Mouse (Mus musculus) hindbrain, embryonic 15.5 days (tissue): ENCODE data around the gene Gm3250. TPM values are rescaled to one million over a fixed set of nuclear protein-coding genes. Genes with fewer than 3 reads are reported as not detected.
A peak's percentile ranks its signal among the peaks of the same experiment; 100 is the strongest.
"Not testable (repeated sequence)": the region's sequence is repeated elsewhere in the genome, so short reads cannot be mapped to it uniquely, and the experiment has no call there.

ENCODE experiments used
- ATAC-seq: fragments of 200-750 bp; cut with Nextera tagmentation; 2 replicates; pipeline ENCODE4 v1.8.0; 2017; ENCODE audit warnings: low read depth, moderate number of reproducible peaks, moderate TSS enrichment; ENCODE audit not compliant: low FRiP score
- H3K27ac ChIP-seq: fragments of 300-500 bp; sonication (generic); replicated peaks from 2 replicates; pipeline ENCODE4 v1.5.1; 2015; ENCODE audit warnings: mild to moderate bottlenecking, inconsistent platforms
- H3K27me3 ChIP-seq: fragments of 300-500 bp; sonication (generic); 2 replicates; pipeline ENCODE4 v1.6.1; 2015; ENCODE audit warnings: control low read depth, inconsistent platforms
- H3K36me3 ChIP-seq: fragments of 300-500 bp; sonication (generic); 2 replicates; pipeline ENCODE4 v1.6.1; 2015; ENCODE audit warnings: control low read depth, inconsistent platforms
- H3K4me1 ChIP-seq: fragments of 300-500 bp; sonication (generic); replicated peaks from 2 replicates; pipeline ENCODE4 v1.6.1; 2015; ENCODE audit warnings: control low read depth, inconsistent platforms
- H3K4me2 ChIP-seq: fragments of 300-500 bp; sonication (generic); 2 replicates; pipeline ENCODE4 v1.6.1; 2015; ENCODE audit warnings: moderate library complexity, mild to moderate bottlenecking, inconsistent platforms
- H3K4me3 ChIP-seq: fragments of 300-500 bp; sonication (generic); 2 replicates; pipeline ENCODE4 v1.5.1; 2015; ENCODE audit warnings: mild to moderate bottlenecking, inconsistent platforms
- H3K9ac ChIP-seq: fragments of 300-500 bp; sonication (generic); 2 replicates; pipeline ENCODE4 v1.6.1; 2015; ENCODE audit warnings: inconsistent platforms
- H3K9me3 ChIP-seq: fragments of 300-500 bp; sonication (generic); 2 replicates; pipeline ENCODE4 v1.6.1; 2016; ENCODE audit warnings: control low read depth, inconsistent platforms
- WGBS: fragments of 180-500 bp; shearing (Covaris S2); methylation state at CpG from one replicate; pipeline ENCODE4 v1.1.7; 2015; 5-methylcytosine and 5-hydroxymethylcytosine counted together
- polyA plus RNA-seq: library from polyadenylated mRNA; unstranded; fragments of >200 nt; fragmentation: Nextera tagmentation; extraction: Ambion mirVana; gene quantifications from 2 replicates; pipeline ENCODE4 v1.2.1, GENCODE M21; 2015

The Gm3250 gene
- not detected in 2 replicates for polyA plus RNA-seq

DNA sequence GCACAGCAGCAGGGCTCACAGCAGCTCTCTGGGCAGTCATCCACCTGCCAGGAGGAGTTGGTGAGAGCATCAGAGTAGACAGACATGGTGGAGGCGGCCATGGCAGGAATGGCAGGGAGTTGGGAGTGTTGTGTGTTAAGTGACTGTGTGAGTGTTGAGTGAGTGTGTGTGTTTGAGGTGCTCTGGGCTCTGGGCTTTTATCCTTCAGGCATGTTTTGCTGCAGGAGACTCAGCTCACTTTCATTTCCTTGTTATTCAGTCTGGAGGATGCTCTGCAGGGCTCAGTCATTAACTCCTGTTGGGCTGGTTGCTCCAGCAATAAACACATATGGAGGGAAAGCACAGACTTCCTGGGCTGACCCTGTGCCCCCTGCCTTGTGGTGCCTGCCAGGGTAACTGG lies at the start of gene Gm3250:
TSS of gene Gm3250 (minus strand) at position 101 of the 400 bp plus-strand sequence.
- H3K4me2 ChIP-seq, H3K4me1 ChIP-seq, H3K4me3 ChIP-seq, H3K27me3 ChIP-seq, H3K9ac ChIP-seq, ATAC-seq, H3K27ac ChIP-seq, H3K9me3 ChIP-seq, H3K36me3 ChIP-seq: not testable (repeated sequence)
- WGBS, result 50% methylated on average over 1 of the region's 1 CpGs

DNA sequence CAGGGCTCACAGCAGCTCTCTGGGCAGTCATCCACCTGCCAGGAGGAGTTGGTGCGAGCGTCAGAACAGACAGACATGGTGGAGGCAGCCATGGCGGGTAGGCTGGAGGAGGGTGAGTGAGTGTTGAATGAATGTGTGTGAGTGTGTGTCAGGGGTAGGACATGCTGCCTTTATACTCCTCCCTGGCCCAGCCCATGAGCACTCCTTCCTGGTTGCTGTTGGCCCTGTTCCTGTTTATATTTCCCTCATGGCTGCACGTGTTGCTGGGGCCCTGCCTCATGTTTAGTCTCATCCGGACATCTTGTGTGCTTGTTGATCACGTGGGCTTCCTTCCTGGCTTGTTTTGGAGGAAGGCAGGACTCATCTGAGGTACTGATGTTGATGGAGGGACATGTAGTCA lies 44.6 kb upstream of the Gm3250 start, which contains the start of gene Krtap10-4:
TSS of gene Krtap10-4 (minus strand) at position 145 of the 400 bp plus-strand sequence.
- 71% methylated on average over 6 of the region's 6 CpGs for WGBS
- H3K9ac ChIP-seq, result no peak within 1 kb of the TSS
- no peaks in the 10 kb centered on the region for H3K27me3 ChIP-seq
- H3K4me1 ChIP-seq, result no peaks in the 10 kb centered on the region
- no peak within 1 kb of the TSS for H3K27ac ChIP-seq
- peaks cover 3% of the 10 kb centered on the region; the same call in 1 of the 2 replicates for H3K9me3 ChIP-seq
- H3K4me3 ChIP-seq, result no peak within 1 kb of the TSS
- H3K36me3 ChIP-seq, result no peaks in the 10 kb centered on the region
- ATAC-seq, result no peak
- no peak within 1 kb of the TSS for H3K4me2 ChIP-seq

DNA sequence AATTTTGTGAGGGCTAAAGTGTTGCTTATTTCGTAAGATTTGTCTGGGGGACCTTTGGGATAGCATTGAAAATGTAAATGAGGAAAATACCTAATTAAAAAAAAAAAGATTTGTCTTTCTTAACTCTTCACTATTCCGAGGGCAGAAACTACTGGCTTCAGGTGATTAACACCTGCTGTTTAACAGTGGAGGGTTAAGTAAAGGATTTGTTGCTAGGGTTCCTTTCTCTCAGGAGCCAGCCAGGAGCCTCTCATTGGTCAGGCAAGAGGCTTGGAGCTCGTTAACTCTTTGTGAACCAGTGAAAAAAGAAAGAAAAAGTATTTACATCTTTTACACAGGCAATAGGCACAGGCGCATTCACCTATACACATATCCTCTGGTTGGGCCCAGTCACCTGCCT lies 36.9 kb upstream of the Gm3250 start:
- no peak overlapping the region for H3K4me3 ChIP-seq
- H3K9ac ChIP-seq, result no peak overlapping the region
- 54% methylated on average over 4 of the region's 4 CpGs for WGBS
- peaks cover 3% of the 10 kb centered on the region; the same call in 1 of the 2 replicates for H3K9me3 ChIP-seq
- H3K27ac ChIP-seq, result no peak overlapping the region
- no peak for ATAC-seq
- H3K4me2 ChIP-seq, result no peak overlapping the region
- H3K4me1 ChIP-seq, result 0 out of 2 replicates have a peak, but pooled peaks cover 4% of the 10 kb centered on the region
- no peaks in the 10 kb centered on the region for H3K27me3 ChIP-seq
- H3K36me3 ChIP-seq, result no peaks in the 10 kb centered on the region

DNA sequence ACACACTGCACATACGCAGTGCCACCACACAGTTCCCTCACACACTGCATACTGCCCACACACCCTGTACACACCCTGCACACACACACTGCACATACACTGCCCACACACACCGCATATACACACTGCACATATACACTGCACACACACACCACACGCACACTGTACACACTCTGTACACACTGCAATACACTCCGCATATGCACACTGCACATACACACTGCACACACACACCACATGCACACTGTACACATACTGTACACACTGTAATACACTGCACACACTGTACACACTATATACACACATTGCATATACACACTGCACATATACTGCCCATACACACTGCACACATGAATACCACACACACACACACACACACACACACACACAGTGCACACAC lies 36.2 kb upstream of the Gm3250 start:
- peak; percentile 63; the same call in 1 of the 2 replicates for ATAC-seq
- Histone ChIP-seq H3K36me3 (no peaks in the 10 kb centered on the region), H3K27ac (no peak overlapping the region), H3K9me3 (peaks cover 3% of the 10 kb centered on the region; the same call in 1 of the 2 replicates), H3K9ac (no peak overlapping the region), H3K4me3 (no peak overlapping the region), H3K4me2 (no peak overlapping the region), H3K4me1 (0 out of 2 replicates have a peak, but pooled peaks cover 4% of the 10 kb centered on the region), H3K27me3 (no peaks in the 10 kb centered on the region)
- 98% methylated on average over 4 of the region's 4 CpGs for WGBS

DNA sequence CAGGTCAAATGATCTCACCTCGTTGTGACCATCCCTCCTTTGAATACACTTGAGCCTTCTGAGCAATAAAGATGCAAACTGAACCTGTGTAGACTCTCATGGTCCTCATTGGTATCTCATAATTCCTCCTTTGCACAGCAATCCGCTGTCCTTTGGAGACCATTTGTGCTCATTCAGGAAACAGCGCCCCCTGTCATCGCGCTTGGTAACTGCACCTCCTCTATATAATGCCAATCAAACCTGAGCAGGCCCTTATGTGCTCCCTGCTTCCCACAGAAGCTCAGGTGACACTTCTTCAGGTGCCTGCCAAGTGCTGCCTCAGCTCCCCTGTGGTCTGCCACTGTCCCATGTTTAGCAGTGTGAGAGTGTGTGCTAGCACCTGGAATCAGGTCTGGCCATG lies 33.2 kb upstream of the Gm3250 start:
- Histone ChIP-seq H3K4me2 (no peak overlapping the region), H3K27me3 (no peaks in the 10 kb centered on the region), H3K36me3 (no peaks in the 10 kb centered on the region), H3K27ac (no peak overlapping the region), H3K4me1 (0 out of 2 replicates have a peak, but pooled peaks cover 4% of the 10 kb centered on the region), H3K4me3 (no peak overlapping the region), H3K9me3 (no peaks in the 10 kb centered on the region), H3K9ac (no peak overlapping the region)
- WGBS, result 35% methylated on average over 5 of the region's 5 CpGs
- no peak for ATAC-seq

DNA sequence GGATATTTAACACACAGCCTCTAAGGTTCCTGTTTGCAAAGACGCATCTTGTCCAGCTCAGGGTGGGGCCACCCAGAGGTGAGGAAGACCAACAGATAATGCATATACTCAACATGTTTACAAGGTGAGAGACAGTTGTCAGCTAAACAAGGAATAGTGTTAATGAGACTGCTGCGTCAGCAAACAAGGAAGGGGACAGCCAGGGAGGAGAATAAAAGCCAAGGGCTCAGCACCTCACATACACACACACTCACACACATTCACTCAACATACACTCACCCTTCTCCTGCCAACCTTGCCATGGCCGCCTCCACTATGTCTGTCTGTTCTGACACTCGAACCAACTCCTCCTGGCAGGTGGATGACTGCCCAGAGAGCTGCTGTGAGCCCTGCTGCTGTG lies 32.0 kb upstream of the Gm3250 start, which contains the start of gene Gm2696:
TSS of gene Gm2696 (plus strand) at position 301 of the 400 bp plus-strand sequence.
- WGBS, result 62% methylated on average over 4 of the region's 4 CpGs

DNA sequence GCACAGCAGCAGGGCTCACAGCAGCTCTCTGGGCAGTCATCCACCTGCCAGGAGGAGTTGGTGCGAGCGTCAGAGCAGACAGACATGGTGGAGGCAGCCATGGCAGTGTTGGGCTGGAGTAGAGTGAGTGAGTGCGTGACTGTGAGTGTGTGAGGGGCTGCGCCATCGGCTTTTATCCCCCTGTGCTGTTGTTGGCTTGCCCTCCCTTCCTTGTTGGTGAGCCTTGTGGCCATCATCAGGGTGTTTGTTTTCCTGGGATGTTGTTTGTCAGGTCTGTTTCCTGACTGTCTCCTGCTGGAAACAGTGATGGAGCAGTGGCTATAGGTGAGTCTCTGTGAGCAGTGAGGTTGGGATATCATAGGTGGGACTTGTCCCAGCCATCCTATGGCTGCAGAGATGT lies 29.4 kb upstream of the Gm3250 start, which contains the start of gene Gm9507:
TSS of gene Gm9507 (minus strand) at position 101 of the 400 bp plus-strand sequence.
- H3K4me1 ChIP-seq, result 0 out of 2 replicates have a peak, but pooled peaks cover 4% of the 10 kb centered on the region
- H3K4me3 ChIP-seq, result no peak within 1 kb of the TSS
- no peaks in the 10 kb centered on the region for H3K27me3 ChIP-seq
- H3K9ac ChIP-seq, result no peak within 1 kb of the TSS
- no peaks in the 10 kb centered on the region for H3K36me3 ChIP-seq
- H3K27ac ChIP-seq, result no peak within 1 kb of the TSS
- no peaks in the 10 kb centered on the region for H3K9me3 ChIP-seq
- WGBS, result 75% methylated on average over 5 of the region's 5 CpGs
- H3K4me2 ChIP-seq, result no peak within 1 kb of the TSS
- ATAC-seq, result no peak

More for the DNA sequence above, 32.0 kb upstream of the Gm3250 start, which contains the start of gene Gm2696:
- no peak within 1 kb of the TSS for H3K27ac ChIP-seq
- 0 out of 2 replicates have a peak, but pooled peaks cover 4% of the 10 kb centered on the region for H3K4me1 ChIP-seq
- no peaks in the 10 kb centered on the region for H3K27me3 ChIP-seq
- H3K9me3 ChIP-seq, result no peaks in the 10 kb centered on the region
- no peaks in the 10 kb centered on the region for H3K36me3 ChIP-seq
- H3K9ac ChIP-seq, result no peak within 1 kb of the TSS
- no peak within 1 kb of the TSS for H3K4me3 ChIP-seq
- H3K4me2 ChIP-seq, result no peak within 1 kb of the TSS
- ATAC-seq, result no peak

DNA sequence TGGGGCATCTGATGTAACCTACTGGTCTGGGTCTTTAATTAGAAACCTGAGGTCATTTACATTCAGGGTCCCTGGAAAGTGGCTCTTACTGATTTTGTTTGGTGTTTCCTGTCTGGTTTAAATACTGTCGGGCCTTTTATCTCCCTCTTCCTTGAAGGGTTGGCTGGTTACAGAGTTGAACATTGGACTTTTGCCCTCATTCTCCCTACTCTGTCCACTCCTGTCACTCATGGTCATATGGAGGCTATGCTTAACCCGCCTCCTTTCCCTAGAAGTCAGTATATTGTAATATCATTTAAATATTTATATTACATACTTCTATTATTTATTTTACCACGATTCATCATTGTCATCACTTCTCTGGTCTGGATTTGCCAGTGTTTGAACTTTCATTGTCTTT lies 21.8 kb upstream of the Gm3250 start:
- Histone ChIP-seq H3K27me3 (no peaks in the 10 kb centered on the region), H3K9ac (no peak overlapping the region), H3K36me3 (no peaks in the 10 kb centered on the region), H3K4me2 (no peak overlapping the region), H3K9me3 (no peaks in the 10 kb centered on the region), H3K4me3 (no peak overlapping the region), H3K27ac (no peak overlapping the region), H3K4me1 (no peaks in the 10 kb centered on the region)
- WGBS, result 83% methylated on average over 3 of the region's 3 CpGs
- no peak for ATAC-seq

DNA sequence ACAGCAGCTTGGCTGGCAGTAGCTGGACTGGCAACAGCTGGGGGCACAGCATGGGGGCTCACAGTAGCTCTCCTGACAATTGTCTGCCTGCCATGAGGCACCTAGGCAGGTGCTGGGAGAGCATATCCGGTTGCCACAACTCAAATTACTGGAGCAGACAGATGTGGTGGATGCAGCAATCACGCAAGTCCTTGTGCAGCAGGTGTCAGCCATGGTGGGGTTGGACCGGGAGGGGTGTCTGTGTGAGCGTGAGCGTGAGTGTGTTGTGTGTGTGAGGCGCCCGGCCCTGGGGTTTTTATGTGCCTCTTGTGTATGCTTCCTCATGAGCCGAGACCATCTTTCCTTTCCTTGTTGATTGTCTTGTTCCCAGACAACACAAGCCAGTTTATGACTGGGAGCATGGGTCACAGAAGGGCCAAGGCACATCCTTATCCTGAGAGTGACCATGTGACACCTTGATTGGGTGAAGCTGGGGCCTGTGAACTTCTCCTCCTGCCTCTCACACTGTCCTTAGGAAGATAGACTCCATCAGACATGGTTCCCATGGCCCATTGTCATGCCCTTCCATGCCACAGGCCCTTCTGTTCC lies 16.7 kb upstream of the Gm3250 start, which contains the start of gene Gm19668:
TSS of gene Gm19668 (minus strand) at position 213 of the 588 bp plus-strand sequence.
- no peaks in the 10 kb centered on the region for H3K27me3 ChIP-seq
- H3K9me3 ChIP-seq, result no peaks in the 10 kb centered on the region
- H3K4me1 ChIP-seq, result no peaks in the 10 kb centered on the region
- no peak within 1 kb of the TSS for H3K4me2 ChIP-seq
- WGBS, result 53% methylated on average over 8 of the region's 8 CpGs
- no peak for ATAC-seq
- no peaks in the 10 kb centered on the region for H3K36me3 ChIP-seq
- no peak within 1 kb of the TSS for H3K4me3 ChIP-seq
- no peak within 1 kb of the TSS for H3K27ac ChIP-seq
- H3K9ac ChIP-seq, result no peak within 1 kb of the TSS

DNA sequence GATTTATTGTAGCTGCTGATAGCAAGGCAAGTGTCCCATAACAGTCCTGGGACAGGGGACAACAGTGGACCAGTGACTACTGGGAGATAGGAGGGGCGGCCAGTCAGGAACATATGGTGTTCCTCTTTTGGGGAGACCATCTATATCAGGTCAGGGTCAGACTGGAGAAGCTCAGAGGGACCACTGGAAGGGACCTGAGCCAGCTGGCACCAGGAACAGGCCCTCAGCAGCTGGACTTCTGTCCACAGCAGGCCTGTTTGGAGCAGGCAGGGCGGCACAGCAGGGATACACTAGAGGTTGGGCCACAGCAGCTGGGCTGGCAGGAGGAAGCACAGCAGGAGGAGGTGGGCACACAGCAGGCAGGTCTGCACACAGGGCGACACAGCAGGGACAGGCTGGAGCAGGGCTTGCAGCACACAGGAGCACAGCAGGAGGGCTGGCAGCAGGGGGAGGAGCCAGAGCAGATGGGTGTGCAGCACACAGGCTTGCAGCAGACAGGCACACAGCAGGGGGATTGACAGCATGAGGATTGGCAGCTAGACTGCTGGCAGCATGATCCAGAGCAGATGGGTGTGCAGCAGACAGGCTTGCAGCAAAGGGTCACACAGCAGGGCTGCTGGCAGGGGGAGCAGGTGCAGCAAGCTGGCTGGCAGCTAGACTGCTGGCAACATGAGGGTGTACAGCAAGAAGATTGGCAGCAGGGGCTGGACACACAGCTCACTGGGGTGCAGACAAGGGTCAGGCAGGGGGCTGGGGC lies 16.0 kb upstream of the Gm3250 start:
- not testable (repeated sequence) for H3K4me2 ChIP-seq, H3K9ac ChIP-seq, H3K9me3 ChIP-seq, H3K4me1 ChIP-seq, H3K4me3 ChIP-seq, ATAC-seq, H3K36me3 ChIP-seq, H3K27me3 ChIP-seq, H3K27ac ChIP-seq
- WGBS, result 34% methylated on average over 3 of the region's 3 CpGs

DNA sequence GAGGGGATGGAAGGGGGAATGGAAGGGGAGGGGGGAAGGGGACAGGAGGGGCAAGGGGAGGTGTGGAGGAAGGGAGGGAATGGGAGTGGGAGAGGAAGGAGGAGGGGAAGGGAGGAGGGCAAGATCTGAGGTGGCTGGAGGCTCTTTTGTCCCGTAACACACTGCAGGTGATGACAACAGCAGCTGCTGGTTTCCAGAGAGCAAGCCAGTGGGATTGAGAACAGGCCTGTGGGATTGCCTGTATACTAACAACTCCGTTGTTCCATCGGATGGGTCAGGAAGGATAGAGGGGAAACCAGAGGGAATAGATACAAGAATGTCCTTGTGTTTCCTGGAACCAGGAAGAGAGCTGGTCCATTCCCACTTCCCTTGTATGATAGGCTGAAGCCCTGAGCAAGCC lies 15.3 kb upstream of the Gm3250 start:
- no peak overlapping the region for H3K4me3 ChIP-seq
- 22% methylated on average over 3 of the region's 3 CpGs for WGBS
- no peak overlapping the region for H3K4me2 ChIP-seq
- no peaks in the 10 kb centered on the region for H3K4me1 ChIP-seq
- H3K9me3 ChIP-seq, result no peaks in the 10 kb centered on the region
- ATAC-seq, result no peak
- no peak overlapping the region for H3K27ac ChIP-seq
- no peak overlapping the region for H3K9ac ChIP-seq
- no peaks in the 10 kb centered on the region for H3K27me3 ChIP-seq
- H3K36me3 ChIP-seq, result no peaks in the 10 kb centered on the region

DNA sequence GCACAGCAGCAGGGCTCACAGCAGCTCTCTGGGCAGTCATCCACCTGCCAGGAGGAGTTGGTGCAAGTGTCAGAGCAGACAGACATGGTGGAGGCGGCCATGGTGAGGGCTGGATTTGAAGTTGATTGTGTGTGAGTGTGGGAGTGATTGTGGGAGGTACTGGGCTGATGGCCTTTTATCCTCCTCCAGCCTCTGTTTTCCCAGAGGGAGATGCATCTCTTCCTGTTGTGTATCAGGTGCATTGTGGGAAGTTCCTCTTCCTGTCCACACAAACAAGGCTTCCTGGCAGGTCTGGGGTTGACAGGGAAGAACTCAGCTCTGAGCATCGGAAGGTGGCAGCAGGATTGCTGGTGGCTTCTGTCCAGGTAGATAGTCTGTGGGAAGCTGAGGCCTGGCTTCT lies 12.6 kb upstream of the Gm3250 start, which contains the start of gene Gm9639:
TSS of gene Gm9639 (minus strand) at position 101 of the 400 bp plus-strand sequence.
- Histone ChIP-seq H3K9me3 (no peaks in the 10 kb centered on the region), H3K27me3 (no peaks in the 10 kb centered on the region), H3K4me1 (no peaks in the 10 kb centered on the region), H3K9ac (no peak within 1 kb of the TSS), H3K36me3 (no peaks in the 10 kb centered on the region), H3K27ac (no peak within 1 kb of the TSS), H3K4me3 (no peak within 1 kb of the TSS), H3K4me2 (no peak within 1 kb of the TSS)
- ATAC-seq, result no peak
- 68% methylated on average over 2 of the region's 2 CpGs for WGBS
